Mouse (Mus musculus) liver, embryonic 11.5 days (tissue): Measurements from ENCODE around the gene Grip1. TPM values are rescaled to one million over a fixed set of nuclear protein-coding genes. Genes with fewer than 3 reads are reported as not detected.

Experiments used
- ATAC-seq: fragments of 200-750 bp; cut with Nextera tagmentation; replicated peaks from 2 replicates; pipeline ENCODE4 v1.8.0; 2017; ENCODE audit warnings: moderate number of reproducible peaks, mild to moderate bottlenecking, moderate TSS enrichment, moderate library complexity; ENCODE audit not compliant: low FRiP score
- DNase-seq: peaks from one replicate; pipeline ENCODE4 v3.0.0-alpha.2; 2017; ENCODE audit warnings: low spot score
- H3K27ac ChIP-seq: fragments of 300-500 bp; sonication (generic); 2 replicates; pipeline ENCODE4 v1.5.1; 2014; ENCODE audit warnings: mild to moderate bottlenecking, low read depth, low read length, control low read depth
- H3K27me3 ChIP-seq: fragments of 300-500 bp; sonication (generic); replicated peaks from 2 replicates; pipeline ENCODE4 v1.6.1; 2014; ENCODE audit warnings: low read length, mixed read lengths; ENCODE audit not compliant: control insufficient read depth, insufficient read depth
- H3K36me3 ChIP-seq: fragments of 300-500 bp; sonication (generic); 2 replicates; pipeline ENCODE4 v1.6.1; 2014; ENCODE audit warnings: mild to moderate bottlenecking, low read length, moderate library complexity, mixed read lengths; ENCODE audit not compliant: control insufficient read depth, insufficient read depth
- H3K4me1 ChIP-seq: fragments of 300-500 bp; sonication (generic); replicated peaks from 2 replicates; pipeline ENCODE4 v1.6.1; 2014; ENCODE audit warnings: low read length, mixed read lengths; ENCODE audit not compliant: control insufficient read depth, insufficient read depth
- H3K4me2 ChIP-seq: fragments of 300-500 bp; sonication (generic); 2 replicates; pipeline ENCODE4 v1.6.1; 2014; ENCODE audit warnings: mild to moderate bottlenecking, control low read depth, moderate library complexity
- H3K4me3 ChIP-seq: fragments of 300-500 bp; sonication (generic); 2 replicates; pipeline ENCODE4 v1.5.1; 2014; ENCODE audit warnings: low read depth, low read length, control low read depth
- H3K9ac ChIP-seq: fragments of 300-500 bp; sonication (generic); 2 replicates; pipeline ENCODE4 v1.6.1; 2014; ENCODE audit warnings: low read depth, low read length, control low read depth
- H3K9me3 ChIP-seq: fragments of 300-500 bp; sonication (generic); 2 replicates; pipeline ENCODE4 v1.6.1; 2016; ENCODE audit warnings: low read length, inconsistent platforms, mixed read lengths; ENCODE audit not compliant: control insufficient read depth
- WGBS: fragments of 180-500 bp; shearing (Covaris S2); extraction: QIAGEN DNeasy Blood & Tissue Kit; methylation state at CpG from one replicate; pipeline ENCODE4 v1.1.7; 2014; 5-methylcytosine and 5-hydroxymethylcytosine counted together
- polyA plus RNA-seq: library from polyadenylated mRNA; unstranded; fragments of >200 nt; fragmentation: Nextera tagmentation; extraction: Ambion mirVana; gene quantifications from 2 replicates; pipeline ENCODE4 v1.2.1, GENCODE M21; 2014

Gene Grip1
- polyA plus RNA-seq, 1 experiment from 2014 or later = 2.3 TPM

- no peak overlapping the region for H3K9ac ChIP-seq
- DNase-seq (no peak), ATAC-seq (no peak)
- H3K27ac ChIP-seq = no peak overlapping the region
- peaks cover 3% of the 10 kb centered on the region; the same call in 1 of the 2 replicates for H3K9me3 ChIP-seq
- no peak overlapping the region for H3K4me2 ChIP-seq
- no peaks in the 10 kb centered on the region for H3K4me1 ChIP-seq
- 77% methylated on average over 5 of the region's 5 CpGs for WGBS
- H3K4me3 ChIP-seq = no peak overlapping the region
- no peaks in the 10 kb centered on the region for H3K27me3 ChIP-seq
- H3K36me3 ChIP-seq = no peaks in the 10 kb centered on the region
Observed at GRCm38 (mm10) chr10:119833334-119833733, 379.7 kb downstream of the Grip1 start.

- Histone ChIP-seq H3K27me3 (no peaks in the 10 kb centered on the region), H3K27ac (no peak overlapping the region), H3K36me3 (no peaks in the 10 kb centered on the region), H3K9me3 (peaks cover 3% of the 10 kb centered on the region; the same call in 1 of the 2 replicates), H3K9ac (no peak overlapping the region), H3K4me3 (no peak overlapping the region), H3K4me2 (no peak overlapping the region), H3K4me1 (no peaks in the 10 kb centered on the region)
- no peak for DNase-seq
- 66% methylated on average over 4 of the region's 4 CpGs for WGBS
- ATAC-seq = no peak
Observed at GRCm38 (mm10) chr10:119834122-119834521, 380.5 kb downstream of the Grip1 start.

DNA sequence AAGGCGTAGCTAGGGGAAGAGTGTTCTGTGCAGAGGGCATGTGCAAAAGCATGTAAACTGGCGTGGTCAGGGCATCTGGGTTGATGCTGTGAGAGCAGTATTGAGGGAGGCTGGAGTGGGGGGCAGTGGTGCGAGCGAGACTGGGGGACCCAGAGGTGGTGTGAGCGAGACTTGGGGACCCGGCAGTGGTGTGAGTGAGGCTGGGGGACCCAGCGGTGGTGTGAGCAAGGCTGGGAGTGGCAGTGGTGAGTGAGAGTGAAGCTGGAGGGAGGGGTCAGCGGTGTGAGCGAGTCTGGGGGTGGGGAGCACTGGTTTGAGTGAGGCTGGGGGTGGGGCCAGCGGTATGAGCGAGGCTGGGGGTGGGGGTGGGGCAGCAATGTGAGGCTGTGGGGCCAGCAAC is 386.0 kb downstream of the Grip1 start:
- DNase-seq (no peak), ATAC-seq (no peak)
- Histone ChIP-seq H3K4me2 (no peak overlapping the region), H3K4me3 (no peak overlapping the region), H3K9ac (no peak overlapping the region), H3K27me3 (no peaks in the 10 kb centered on the region), H3K9me3 (no peaks in the 10 kb centered on the region), H3K36me3 (no peaks in the 10 kb centered on the region), H3K27ac (no peak overlapping the region), H3K4me1 (no peaks in the 10 kb centered on the region)
- 67% methylated on average over 11 of the region's 11 CpGs for WGBS

DNA sequence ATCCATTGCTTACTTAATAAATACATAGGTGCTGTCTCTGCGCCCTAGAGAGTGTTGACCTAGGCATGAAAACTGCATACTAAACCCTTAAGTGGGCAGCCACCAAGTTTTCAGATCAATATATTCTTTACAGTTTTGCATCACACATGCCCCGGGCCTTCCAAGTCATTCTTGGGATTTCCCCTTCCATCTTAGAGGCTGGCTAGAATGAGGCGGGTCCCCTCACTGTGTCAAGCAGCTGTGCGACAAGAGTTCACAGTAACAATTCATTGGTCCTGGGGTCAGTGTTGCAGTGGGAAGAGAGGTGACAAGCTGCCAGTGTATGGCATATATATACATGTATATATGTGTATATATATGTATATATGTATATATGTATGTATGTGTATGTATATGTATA is 388.4 kb downstream of the Grip1 start:
- ATAC-seq = no peak
- WGBS = 84% methylated on average over 4 of the region's 4 CpGs
- Histone ChIP-seq H3K4me2 (no peak overlapping the region), H3K27ac (no peak overlapping the region), H3K36me3 (no peaks in the 10 kb centered on the region), H3K4me1 (no peaks in the 10 kb centered on the region), H3K9ac (no peak overlapping the region), H3K27me3 (no peaks in the 10 kb centered on the region), H3K9me3 (no peaks in the 10 kb centered on the region), H3K4me3 (no peak overlapping the region)
- DNase-seq = no peak

GRCm38 (mm10) chr10:119845705-119846410 is 392.2 kb downstream of the Grip1 start:
- WGBS = 86% methylated on average over 11 of the region's 11 CpGs
- no peaks in the 10 kb centered on the region for H3K4me1 ChIP-seq
- no peaks in the 10 kb centered on the region for H3K9me3 ChIP-seq
- DNase-seq (no peak), ATAC-seq (no peak)
- H3K4me3 ChIP-seq = no peak overlapping the region
- H3K27me3 ChIP-seq = no peaks in the 10 kb centered on the region
- no peak overlapping the region for H3K27ac ChIP-seq
- no peaks in the 10 kb centered on the region for H3K36me3 ChIP-seq
- H3K4me2 ChIP-seq = no peak overlapping the region
- no peak overlapping the region for H3K9ac ChIP-seq

GRCm38 (mm10) chr10:119851594-119851993 is 398.0 kb downstream of the Grip1 start:
- H3K4me1 ChIP-seq = no peaks in the 10 kb centered on the region
- H3K27me3 ChIP-seq = no peaks in the 10 kb centered on the region
- no peak overlapping the region for H3K9ac ChIP-seq
- DNase-seq (no peak), ATAC-seq (no peak)
- H3K4me2 ChIP-seq = no peak overlapping the region
- no peaks in the 10 kb centered on the region for H3K36me3 ChIP-seq
- no peaks in the 10 kb centered on the region for H3K9me3 ChIP-seq
- 84% methylated on average over 11 of the region's 11 CpGs for whole genome bisulfite sequencing
- no peak overlapping the region for H3K4me3 ChIP-seq
- H3K27ac ChIP-seq = no peak overlapping the region

- no peak for ATAC-seq
Observed at GRCm38 (mm10) chr10:119852582-119853135, 399.0 kb downstream of the Grip1 start.

GRCm38 (mm10) chr10:119867726-119868125 is 414.1 kb downstream of the Grip1 start:
- Histone ChIP-seq H3K36me3 (no peaks in the 10 kb centered on the region), H3K27me3 (no peaks in the 10 kb centered on the region), H3K9me3 (peaks cover 6% of the 10 kb centered on the region), H3K4me3 (no peak overlapping the region), H3K27ac (no peak overlapping the region), H3K9ac (no peak overlapping the region), H3K4me2 (no peak overlapping the region), H3K4me1 (no peaks in the 10 kb centered on the region)
- WGBS = 79% methylated on average over 3 of the region's 3 CpGs
- DNase-seq = no peak
- ATAC-seq = no peak

More at GRCm38 (mm10) chr10:119852582-119853135, 399.0 kb downstream of the Grip1 start:
- no peak overlapping the region for H3K9ac ChIP-seq
- H3K36me3 ChIP-seq = no peaks in the 10 kb centered on the region
- H3K4me3 ChIP-seq = no peak overlapping the region
- no peaks in the 10 kb centered on the region for H3K27me3 ChIP-seq
- H3K27ac ChIP-seq = no peak overlapping the region
- no peak overlapping the region for H3K4me2 ChIP-seq
- 70% methylated on average over 7 of the region's 7 CpGs for WGBS
- no peak for DNase-seq
- H3K9me3 ChIP-seq = no peaks in the 10 kb centered on the region
- no peaks in the 10 kb centered on the region for H3K4me1 ChIP-seq

GRCm38 (mm10) chr10:119868995-119869579 is 415.5 kb downstream of the Grip1 start:
- DNase-seq = no peak
- Histone ChIP-seq H3K4me2 (no peak overlapping the region), H3K4me3 (no peak overlapping the region), H3K9me3 (no peaks in the 10 kb centered on the region), H3K4me1 (no peaks in the 10 kb centered on the region), H3K36me3 (no peaks in the 10 kb centered on the region), H3K9ac (no peak overlapping the region), H3K27me3 (no peaks in the 10 kb centered on the region), H3K27ac (no peak overlapping the region)
- no peak for ATAC-seq
- WGBS = 86% methylated on average over 11 of the region's 11 CpGs
